Mouse (Mus musculus) retina, adult 2 months (tissue): ENCODE results near the gene Polr2b.

ENCODE experiments used
- DNase-seq: peaks from one replicate; pipeline ENCODE4 v3.0.0-alpha.2; 2012; ENCODE audit warnings: low read depth, low spot score

The Polr2b gene

GRCm38 (mm10) chr5:77385900-77386595, 76.1 kb downstream of the Polr2b start:
- no peak for DNase-seq

- no peak for DNase-seq
These were observed 76.9 kb downstream of the Polr2b start for GRCm38 (mm10) chr5:77386596-77387413.

DNA sequence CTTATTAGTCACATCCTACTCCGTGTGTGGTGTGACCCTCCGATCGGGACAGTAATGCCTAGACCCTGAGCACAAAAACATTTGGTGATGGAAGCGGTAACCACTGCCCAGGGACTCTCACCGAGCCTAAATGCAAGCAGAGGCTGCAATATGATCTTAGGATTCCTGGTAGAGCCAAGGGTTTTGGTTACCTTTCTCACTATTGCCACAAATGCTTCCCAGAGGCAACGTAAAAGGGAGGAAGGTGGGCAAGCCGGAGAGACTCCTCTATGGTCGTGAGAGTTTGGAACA, 77.4 kb downstream of the Polr2b start:
- no peak for DNase-seq

DNA sequence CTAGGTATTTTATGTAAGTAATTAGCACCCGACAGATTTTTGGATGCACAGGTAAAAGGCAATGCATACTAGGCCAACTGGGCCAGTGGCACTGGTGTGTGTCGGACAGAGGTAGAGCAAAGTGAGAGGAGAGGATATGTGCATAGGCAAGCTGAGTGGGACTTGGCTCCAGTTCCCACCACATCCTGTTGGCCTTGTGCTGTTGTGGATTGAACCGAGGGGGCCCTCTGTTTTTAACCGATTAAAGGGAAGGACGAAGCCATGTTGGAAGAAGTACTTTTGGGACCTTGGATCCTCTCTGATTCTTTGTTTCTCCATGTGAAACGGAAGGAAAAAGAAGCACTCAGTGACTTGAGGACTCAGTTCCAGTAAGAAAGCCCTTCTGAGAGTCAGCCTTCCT, 78.4 kb downstream of the Polr2b start:
- DNase-seq = no peak

- DNase-seq = no peak
These were observed 80.3 kb downstream of the Polr2b start for GRCm38 (mm10) chr5:77390272-77390671.

GRCm38 (mm10) chr5:77393094-77393619, 83.2 kb downstream of the Polr2b start:
- no peak for DNase-seq

GRCm38 (mm10) chr5:77393990-77394618, 84.2 kb downstream of the Polr2b start:
- no peak for DNase-seq

- DNase-seq = no peak
These were observed 88.5 kb downstream of the Polr2b start for GRCm38 (mm10) chr5:77398285-77399057.
